Mouse (Mus musculus): Measurements from ENCODE around the gene Msh3. TPM values are rescaled to one million over a fixed set of nuclear protein-coding genes. Genes with fewer than 3 reads are reported as not detected.

Msh3 gene
- polyA plus RNA-seq (2012; rRNA removed; ENCODE audit: low replicate concordance), result 2.0 and 4.0 TPM in 2 replicates

DNA sequence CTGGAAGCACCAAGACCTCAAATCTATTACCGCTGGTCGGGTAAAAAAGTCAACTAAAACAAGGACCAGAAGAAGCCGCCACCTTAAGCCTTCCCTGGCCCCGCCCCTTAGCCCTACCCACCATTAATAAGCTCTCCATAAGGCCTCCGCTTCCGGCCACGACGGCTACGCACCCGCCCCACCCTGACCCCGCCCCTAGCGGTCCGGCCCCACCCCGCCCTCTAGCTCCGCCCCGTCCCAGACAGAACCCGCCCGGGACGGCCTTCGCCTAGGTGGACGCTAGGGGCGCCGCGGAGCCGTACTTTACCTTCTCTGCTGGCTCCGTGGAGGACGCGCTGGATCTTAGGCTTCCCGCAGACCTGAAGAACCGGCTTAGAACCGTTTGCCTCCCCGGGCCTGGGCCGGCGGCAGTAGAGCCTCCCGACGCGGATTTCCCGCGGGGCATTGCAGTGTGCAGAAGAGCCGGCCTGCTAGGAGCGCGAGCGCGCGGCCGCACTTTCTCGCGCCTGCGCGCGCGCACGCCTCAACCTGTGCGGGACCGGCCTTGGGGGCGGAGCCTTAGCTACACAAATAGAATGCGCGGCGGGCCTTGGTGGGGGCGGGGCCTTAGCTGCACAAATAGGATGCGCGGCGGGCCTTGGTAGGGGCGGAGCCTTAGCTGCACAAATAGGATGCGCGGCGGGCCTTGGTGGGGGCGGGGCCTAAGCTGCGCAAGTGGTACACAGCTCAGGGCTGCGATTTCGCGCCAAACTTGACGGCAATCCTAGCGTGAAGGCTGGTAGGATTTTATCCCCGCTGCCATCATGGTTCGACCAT is at the start of gene Msh3, which contains the start of gene Dhfr:
Msh3 (minus strand) TSS at position 548 of the 816 bp plus-strand sequence.
Dhfr (plus strand) TSS at position 271 of the 816 bp plus-strand sequence.

DNA sequence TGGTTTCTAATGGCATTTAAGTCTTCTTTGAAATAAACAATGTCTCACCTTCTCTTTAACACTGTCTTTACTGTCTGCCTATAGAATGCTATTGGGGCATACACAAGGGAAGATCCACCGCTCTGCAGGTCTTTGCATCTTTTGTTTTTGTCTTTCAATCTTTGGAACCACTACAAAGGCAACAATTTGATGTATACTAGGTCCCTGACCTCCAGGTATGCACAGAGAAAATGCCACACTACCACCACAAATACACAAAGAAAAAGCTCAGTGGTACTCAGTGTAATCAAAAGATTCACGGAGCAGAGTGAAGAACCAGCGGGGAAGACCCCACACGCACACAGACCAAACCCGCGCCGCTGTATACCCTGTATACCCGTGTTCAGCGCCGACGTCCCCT is 49.1 kb downstream of the Msh3 start, which contains the start of gene Gm20379:
Gm20379 (plus strand) TSS at position 301 of the 400 bp plus-strand sequence.

Other genes with a start within 250 kb of the Msh3 start
- 4.6 and 9.8 TPM in 2 replicates for gene Rasgrf2, start 223.3 kb downstream of the Msh3 start, polyA plus RNA-seq (2012; rRNA removed; ENCODE audit: low replicate concordance)
- gene Gm20379, start 49.0 kb downstream of the Msh3 start, polyA plus RNA-seq (2012; rRNA removed; ENCODE audit: low replicate concordance), result not detected in 2 replicates
- 1.4 and 2.1 TPM in 2 replicates for gene Dhfr, start 277 bp downstream of the Msh3 start, polyA plus RNA-seq (2012; rRNA removed; ENCODE audit: low replicate concordance)
- not detected in 2 replicates for gene Ankrd34b, start 70.9 kb upstream of the Msh3 start, polyA plus RNA-seq (2012; rRNA removed; ENCODE audit: low replicate concordance)
- 0.79 and 1.0 TPM in 2 replicates for gene Fam151b, start 129.0 kb upstream of the Msh3 start, polyA plus RNA-seq (2012; rRNA removed; ENCODE audit: low replicate concordance)
- 0.32 and 0.36 TPM in 2 replicates for gene Zfyve16, start 175.9 kb upstream of the Msh3 start, polyA plus RNA-seq (2012; rRNA removed; ENCODE audit: low replicate concordance)
- not detected in 2 replicates for gene Spz1, start 221.2 kb upstream of the Msh3 start, polyA plus RNA-seq (2012; rRNA removed; ENCODE audit: low replicate concordance)

Data from duodenum, adult 2 months (tissue).